Mouse (Mus musculus) heart, postnatal 0 days (tissue): ENCODE data around the gene H2afv. TPM values are rescaled to one million over a fixed set of nuclear protein-coding genes. Genes with fewer than 3 reads are reported as not detected.

Experiments used
- ATAC-seq: fragments of 200-750 bp; cut with Nextera tagmentation; 2 replicates; pipeline ENCODE4 v1.8.0; 2017; ENCODE audit warnings: low read depth, moderate number of reproducible peaks, moderate library complexity; ENCODE audit not compliant: insufficient read depth
- DNase-seq: peaks from one replicate; pipeline ENCODE4 v3.0.0-alpha.2; 2016; ENCODE audit warnings: low spot score
- H3K27ac ChIP-seq: fragments of 300-500 bp; sonication (generic); 2 replicates; pipeline ENCODE4 v1.5.1; 2014; ENCODE audit warnings: low read depth, mild to moderate bottlenecking
- H3K27me3 ChIP-seq: fragments of 300-500 bp; sonication (generic); 2 replicates; pipeline ENCODE4 v1.6.1; 2014; ENCODE audit warnings: low read length, mixed read lengths; ENCODE audit not compliant: control insufficient read depth, insufficient read depth
- H3K36me3 ChIP-seq: fragments of 300-500 bp; sonication (generic); replicated peaks from 2 replicates; pipeline ENCODE4 v1.6.1; 2014; ENCODE audit warnings: low read length, mixed read lengths; ENCODE audit not compliant: control insufficient read depth, insufficient read depth
- H3K4me1 ChIP-seq: fragments of 300-500 bp; sonication (generic); 2 replicates; pipeline ENCODE4 v1.6.1; 2014; ENCODE audit warnings: antibody characterized with exemption; ENCODE audit not compliant: control insufficient read depth, insufficient read depth
- H3K4me2 ChIP-seq: fragments of 300-500 bp; sonication (generic); 2 replicates; pipeline ENCODE4 v1.6.1; 2014; ENCODE audit warnings: low read depth, mild to moderate bottlenecking, low read length, moderate library complexity
- H3K4me3 ChIP-seq: fragments of 300-500 bp; sonication (generic); 2 replicates; pipeline ENCODE4 v1.5.1; 2014; ENCODE audit warnings: low read depth, low read length
- H3K9ac ChIP-seq: fragments of 300-500 bp; sonication (generic); replicated peaks from 2 replicates; pipeline ENCODE4 v1.6.1; 2014; ENCODE audit warnings: low read depth, low read length, mixed read lengths
- H3K9me3 ChIP-seq: fragments of 300-500 bp; sonication (generic); replicated peaks from 2 replicates; pipeline ENCODE4 v1.6.1; 2016; ENCODE audit warnings: low read length; ENCODE audit not compliant: control insufficient read depth
- CTCF ChIP-seq: IDR thresholded peaks from 2 replicates; pipeline ENCODE4 v1.5.1; 2016; ENCODE audit warnings: antibody characterized with exemption, control low read depth, low read depth
- EP300 ChIP-seq: IDR thresholded peaks from 2 replicates; pipeline ENCODE4 v1.6.1; 2016; ENCODE audit warnings: antibody characterized with exemption, low read depth
- WGBS: fragments of 180-500 bp; shearing (Covaris S2); extraction: QIAGEN DNeasy Blood & Tissue Kit; methylation state at CpG from one replicate; pipeline ENCODE4 v1.1.7; 2014; 5-methylcytosine and 5-hydroxymethylcytosine counted together
- polyA plus RNA-seq: library from polyadenylated mRNA; unstranded; fragments of >200 nt; fragmentation: Nextera tagmentation; extraction: Ambion mirVana; gene quantifications from 2 replicates; pipeline ENCODE4 v1.2.1, GENCODE M21; 2015
- total RNA-seq: library from RNA; depleted of rRNA; stranded (reverse); fragments of >200 nt; gene quantifications from 2 replicates; pipeline ENCODE4 v1.2.3, GENCODE M21; 2014; ENCODE audit warnings: low replicate concordance

The H2afv gene
- total and polyA plus RNA-seq, 2 experiments from 2014 or later: 106 to 213 TPM

- Histone ChIP-seq H3K4me1 (peaks cover 34% of the 10 kb centered on the region), H3K4me2 (peak overlapping the region; percentile 6; the same call in 1 of the 2 replicates), H3K9me3 (no peaks in the 10 kb centered on the region), H3K4me3 (no peak overlapping the region), H3K27ac (peak overlapping the region; percentile 91), H3K9ac (peak overlapping the region; percentile 1; the same call in 1 of the 2 replicates), H3K27me3 (no peaks in the 10 kb centered on the region), H3K36me3 (peaks cover 41% of the 10 kb centered on the region)
- peak; percentile 73; the same call in 1 of the 2 replicates for TF ChIP-seq EP300
- no peak for TF ChIP-seq CTCF
- WGBS: 22% methylated on average over 14 of the region's 14 CpGs
- ATAC-seq: peak; percentile 59
- peak; percentile 87 for DNase-seq
Measured at GRCm38 (mm10) chr11:6406251-6407161, 37.7 kb downstream of the H2afv start.

- ATAC-seq (peak; percentile 14; the same call in 1 of the 2 replicates), DNase-seq (no peak)
- H3K9ac ChIP-seq: peak overlapping the region; percentile 1; the same call in 1 of the 2 replicates
Measured at GRCm38 (mm10) chr11:6405591-6406081, 38.6 kb downstream of the H2afv start.

GRCm38 (mm10) chr11:6404699-6405566 is 39.3 kb downstream of the H2afv start:
- 0 out of 2 replicates have a peak overlapping the region, but pooled peaks have one; percentile 2 for H3K4me2 ChIP-seq
- no peaks in the 10 kb centered on the region for H3K9me3 ChIP-seq
- peak; percentile 88 for DNase-seq
- H3K27ac ChIP-seq: peak overlapping the region; percentile 91
- no peak overlapping the region for H3K4me3 ChIP-seq
- H3K27me3 ChIP-seq: no peaks in the 10 kb centered on the region
- no peak for TF ChIP-seq CTCF
- TF ChIP-seq EP300: 0 out of 2 replicates have a peak, but pooled peaks have one; percentile 59
- peaks cover 56% of the 10 kb centered on the region for H3K36me3 ChIP-seq
- 0 out of 2 replicates have a peak overlapping the region, but pooled peaks have one; percentile 3 for H3K9ac ChIP-seq
- 53% methylated on average over 9 of the region's 9 CpGs for WGBS
- H3K4me1 ChIP-seq: peaks cover 34% of the 10 kb centered on the region
- ATAC-seq: peak; percentile 82

More at GRCm38 (mm10) chr11:6405591-6406081, 38.6 kb downstream of the H2afv start:
- Histone ChIP-seq H3K9me3 (no peaks in the 10 kb centered on the region), H3K27me3 (no peaks in the 10 kb centered on the region), H3K4me1 (peaks cover 34% of the 10 kb centered on the region), H3K4me2 (no peak overlapping the region), H3K27ac (peak overlapping the region; percentile 91), H3K36me3 (peaks cover 50% of the 10 kb centered on the region), H3K4me3 (no peak overlapping the region)
- 51% methylated on average over 4 of the region's 4 CpGs for WGBS
- TF ChIP-seq EP300 (no peak), CTCF (no peak)

DNA sequence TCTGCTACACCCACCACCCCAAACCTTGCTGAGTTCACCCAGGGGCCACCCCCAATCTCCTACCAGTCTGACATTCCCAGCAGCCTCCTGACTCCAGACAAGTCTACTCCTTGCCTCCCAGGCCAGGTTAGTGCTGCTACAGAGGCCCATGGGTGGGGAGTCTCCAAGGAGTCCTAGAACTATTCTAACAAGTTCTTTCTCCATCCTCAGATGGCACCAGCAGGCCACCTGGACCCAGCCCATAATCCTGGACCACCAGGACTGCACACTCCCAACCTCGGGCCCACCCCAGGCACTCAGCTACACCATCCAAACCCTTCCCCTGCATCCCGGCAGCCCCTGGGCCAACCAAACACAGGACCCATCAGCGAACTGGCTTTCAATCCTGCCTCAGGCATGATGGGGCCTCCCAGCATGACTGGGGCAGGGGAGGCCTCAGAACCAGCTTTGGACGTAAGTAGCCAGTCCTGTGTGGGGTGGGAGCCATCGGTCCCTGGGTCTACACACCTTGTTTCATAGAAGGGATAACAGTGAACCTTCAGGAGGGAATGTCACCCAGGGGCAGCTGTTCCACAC is 40.3 kb downstream of the H2afv start:
- no peak for TF ChIP-seq EP300
- TF ChIP-seq CTCF: no peak
- H3K27me3 ChIP-seq: no peaks in the 10 kb centered on the region
- H3K4me2 ChIP-seq: no peak overlapping the region
- WGBS: 90% methylated on average over 5 of the region's 5 CpGs
- peak overlapping the region; percentile 91 for H3K27ac ChIP-seq
- ATAC-seq (no peak), DNase-seq (no peak)
- peaks cover 66% of the 10 kb centered on the region for H3K36me3 ChIP-seq
- H3K9me3 ChIP-seq: no peaks in the 10 kb centered on the region
- H3K9ac ChIP-seq: no peak overlapping the region
- no peak overlapping the region for H3K4me3 ChIP-seq
- peaks cover 34% of the 10 kb centered on the region for H3K4me1 ChIP-seq
